Mouse (Mus musculus) heart, adult 2 months (tissue): ENCODE results near the gene Rrnad1. TPM values are rescaled to one million over a fixed set of nuclear protein-coding genes. Genes with fewer than 3 reads are reported as not detected.
"Not testable (repeated sequence)": the region's sequence is repeated elsewhere in the genome, so short reads cannot be mapped to it uniquely, and the experiment has no call there.

ENCODE experiments used
- DNase-seq, 2 experiments: peaks; one replicate each; pipeline ENCODE4 v3.0.0; 2021
- H3K27ac ChIP-seq: fragments of 200-600 bp; 2 replicates; pipeline ENCODE4 v1.8.1; 2022
- H3K27me3 ChIP-seq: fragments of 200-500 bp; 2 replicates; pipeline ENCODE4 v1.6.1; 2012; ENCODE audit warnings: mild to moderate bottlenecking, low read length, inconsistent platforms, mixed read lengths; ENCODE audit not compliant: control insufficient read depth, insufficient read depth
- H3K36me3 ChIP-seq: fragments of 200-500 bp; 2 replicates; pipeline ENCODE4 v1.6.1; 2012; ENCODE audit warnings: low read length, inconsistent platforms; ENCODE audit not compliant: control insufficient read depth, insufficient read depth
- H3K4me1 ChIP-seq: fragments of 200-500 bp; 2 replicates; pipeline ENCODE4 v1.6.1; 2011; ENCODE audit warnings: low read length; ENCODE audit not compliant: control insufficient read depth, insufficient read depth
- H3K4me3 ChIP-seq: fragments of 200-600 bp; 2 replicates; pipeline ENCODE4 v1.8.1; 2022
- H3K79me2 ChIP-seq: fragments of 200-500 bp; replicated peaks from 2 replicates; pipeline ENCODE4 v1.6.1; 2012; ENCODE audit warnings: mild to moderate bottlenecking, inconsistent platforms, low read length, moderate library complexity, mixed read lengths; ENCODE audit not compliant: control insufficient read depth, insufficient read depth
- H3K9ac ChIP-seq: fragments of 200-500 bp; 2 replicates; pipeline ENCODE4 v1.6.1; 2012; ENCODE audit warnings: low read depth, mild to moderate bottlenecking, control low read depth, inconsistent platforms, low read length, mixed read lengths
- CTCF ChIP-seq: fragments of 200-600 bp; IDR thresholded peaks from 2 replicates; pipeline ENCODE4 v1.8.1; 2022; ENCODE audit warnings: antibody characterized with exemption, mild to moderate bottlenecking, moderate library complexity
- EP300 ChIP-seq: fragments of 200-500 bp; IDR thresholded peaks from 2 replicates; pipeline ENCODE4 v1.6.1; 2011; ENCODE audit warnings: low read depth, low read length, control low read depth; ENCODE audit not compliant: insufficient read depth
- POLR2A ChIP-seq: fragments of 200-500 bp; IDR thresholded peaks from 2 replicates; pipeline ENCODE4 v1.6.1; 2011; ENCODE audit warnings: mild to moderate bottlenecking, low read depth, low read length, control low read depth; ENCODE audit not compliant: insufficient read depth
- WGBS: fragments of 180-500 bp; shearing (Covaris S2); methylation state at CpG from one replicate; pipeline ENCODE4 v1.1.7; 2018; 5-methylcytosine and 5-hydroxymethylcytosine counted together
- intact Hi-C: fragments of 180-260 bp; cut with DNase I; formaldehyde crosslinking; loops from one replicate; pipeline ENCODE4 v1.15.1; 2025
- polyA plus RNA-seq: library from polyadenylated mRNA; depleted of rRNA; stranded (reverse); fragments of >200 nt; gene quantifications from 2 replicates; pipeline ENCODE4 v1.2.3, GENCODE M21; 2012
- total RNA-seq, 2 experiments: library from RNA; stranded (reverse); gene quantifications; 2 replicates each; pipeline ENCODE4 v1.2.3; 2021

Rrnad1 gene
- total and polyA plus RNA-seq, 3 experiments = 4.7 to 18.7 (median 5.5) TPM

DNA sequence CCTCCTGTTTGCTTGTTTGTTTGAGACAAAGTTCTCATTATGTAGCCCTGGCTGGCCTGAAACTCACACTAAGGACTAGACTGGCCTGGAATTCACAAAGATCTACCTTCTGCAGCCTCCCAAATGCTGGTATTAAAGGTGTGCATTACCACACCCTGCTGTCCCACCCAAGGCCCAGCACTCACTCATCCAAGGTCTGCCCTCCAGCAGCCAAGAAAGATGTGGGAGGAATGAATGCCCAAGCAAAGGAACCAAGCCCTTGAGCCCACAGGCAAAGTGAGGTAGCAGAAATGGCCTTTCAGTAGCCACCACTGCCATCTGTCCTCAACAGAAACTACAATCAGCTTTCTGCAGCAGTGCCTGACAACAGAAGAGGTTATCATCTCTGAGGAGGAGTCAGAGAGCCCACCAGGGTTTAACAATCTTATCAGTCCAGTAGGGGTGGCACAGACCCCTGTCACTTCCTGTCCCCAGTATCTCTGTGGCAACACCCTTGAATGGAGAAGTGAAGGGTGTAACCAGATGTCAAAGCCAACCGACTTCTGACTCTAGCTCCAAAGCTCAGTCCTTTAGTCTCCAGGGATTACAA lies 29.4 kb downstream of the Rrnad1 start:
- no peak overlapping the region for H3K4me3 ChIP-seq
- no peaks in the 10 kb centered on the region for H3K36me3 ChIP-seq
- H3K27me3 ChIP-seq = no peaks in the 10 kb centered on the region
- intact Hi-C loops = no loop called here
- no peak overlapping the region for H3K9ac ChIP-seq
- WGBS = 10% methylated on average over 1 of the region's 1 CpGs
- H3K79me2 ChIP-seq = no peaks in the 10 kb centered on the region
- no peaks in the 10 kb centered on the region for H3K4me1 ChIP-seq
- no peak for DNase-seq
- H3K27ac ChIP-seq = no peak overlapping the region
- no peak for TF ChIP-seq EP300
- no peak for TF ChIP-seq POLR2A
- TF ChIP-seq CTCF = no peak

- Histone ChIP-seq H3K9ac (no peak overlapping the region), H3K27ac (no peak overlapping the region), H3K4me3 (no peak overlapping the region), H3K36me3 (no peaks in the 10 kb centered on the region), H3K4me1 (no peaks in the 10 kb centered on the region), H3K27me3 (no peaks in the 10 kb centered on the region), H3K79me2 (no peaks in the 10 kb centered on the region)
- intact Hi-C loops = no loop called here
- WGBS = 83% methylated on average over 3 of the region's 3 CpGs
- TF ChIP-seq CTCF (no peak), POLR2A (no peak), EP300 (no peak)
- no peak for DNase-seq
Measured at GRCm38 (mm10) chr3:87899776-87900175, 30.7 kb downstream of the Rrnad1 start.

- no peak for DNase-seq
- intact Hi-C loops = no loop called here
- TF ChIP-seq CTCF = no peak
- TF ChIP-seq EP300 = no peak
- TF ChIP-seq POLR2A = no peak
- 65% methylated on average over 3 of the region's 3 CpGs for WGBS
- Histone ChIP-seq H3K79me2 (no peaks in the 10 kb centered on the region), H3K9ac (no peak overlapping the region), H3K36me3 (no peaks in the 10 kb centered on the region), H3K4me3 (no peak overlapping the region), H3K27me3 (no peaks in the 10 kb centered on the region), H3K27ac (no peak overlapping the region), H3K4me1 (no peaks in the 10 kb centered on the region)
Measured at GRCm38 (mm10) chr3:87899266-87899665, 31.3 kb downstream of the Rrnad1 start.

GRCm38 (mm10) chr3:87893367-87893905 lies 37.1 kb downstream of the Rrnad1 start:
- intact Hi-C loops = no loop called here
- Histone ChIP-seq H3K36me3 (no peaks in the 10 kb centered on the region), H3K27ac (no peak overlapping the region), H3K27me3 (no peaks in the 10 kb centered on the region), H3K79me2 (no peaks in the 10 kb centered on the region), H3K9ac (no peak overlapping the region), H3K4me1 (no peaks in the 10 kb centered on the region), H3K4me3 (no peak overlapping the region)
- TF ChIP-seq EP300 (no peak), POLR2A (no peak), CTCF (no peak)
- WGBS = 78% methylated on average over 3 of the region's 3 CpGs
- no peak for DNase-seq

- Histone ChIP-seq H3K4me3 (no peak overlapping the region), H3K36me3 (no peaks in the 10 kb centered on the region), H3K27ac (no peak overlapping the region), H3K4me1 (no peaks in the 10 kb centered on the region), H3K9ac (no peak overlapping the region), H3K27me3 (no peaks in the 10 kb centered on the region), H3K79me2 (no peaks in the 10 kb centered on the region)
- 67% methylated on average over 3 of the region's 3 CpGs for WGBS
- no peak for DNase-seq
- TF ChIP-seq EP300 (no peak), POLR2A (no peak), CTCF (no peak)
- intact Hi-C loops = no loop called here
Measured at GRCm38 (mm10) chr3:87891481-87891880, 39.0 kb downstream of the Rrnad1 start.

- not testable (repeated sequence) for H3K27ac ChIP-seq, H3K4me1 ChIP-seq, H3K27me3 ChIP-seq, H3K4me3 ChIP-seq, H3K79me2 ChIP-seq, DNase-seq, H3K9ac ChIP-seq
- TF ChIP-seq CTCF = 0 out of 2 replicates have a peak, but pooled peaks have one; percentile 12
- intact Hi-C loops = loop anchor here (1.0 to 2.0 kb wide), 2 partner anchors 19 to 31 kb away; partner anchors contain the start of genes Hdgf and Mrpl24
- WGBS = 79% methylated on average over 4 of the region's 4 CpGs
- H3K36me3 ChIP-seq = peaks cover 15% of the 10 kb centered on the region
Measured at GRCm38 (mm10) chr3:87887400-87887799, 43.1 kb downstream of the Rrnad1 start.
